Mouse (Mus musculus) C3H10T1/2 (cell line): ENCODE measurements around the gene Sema4d. TPM values are rescaled to one million over a fixed set of nuclear protein-coding genes. Genes with fewer than 3 reads are reported as not detected.

Source experiments
- polyA plus RNA-seq, 2 experiments: library from polyadenylated mRNA; unstranded; fragments of >200 nt; fragmentation: generic; extraction: Trizol; gene quantifications; one replicate each; pipeline ENCODE4 v1.2.1; 2012; ENCODE audit warnings: missing spikeins in 2 of 2

Gene Sema4d
- under 1 TPM; 0.01 to 0.06 TPM for polyA plus RNA-seq

DNA sequence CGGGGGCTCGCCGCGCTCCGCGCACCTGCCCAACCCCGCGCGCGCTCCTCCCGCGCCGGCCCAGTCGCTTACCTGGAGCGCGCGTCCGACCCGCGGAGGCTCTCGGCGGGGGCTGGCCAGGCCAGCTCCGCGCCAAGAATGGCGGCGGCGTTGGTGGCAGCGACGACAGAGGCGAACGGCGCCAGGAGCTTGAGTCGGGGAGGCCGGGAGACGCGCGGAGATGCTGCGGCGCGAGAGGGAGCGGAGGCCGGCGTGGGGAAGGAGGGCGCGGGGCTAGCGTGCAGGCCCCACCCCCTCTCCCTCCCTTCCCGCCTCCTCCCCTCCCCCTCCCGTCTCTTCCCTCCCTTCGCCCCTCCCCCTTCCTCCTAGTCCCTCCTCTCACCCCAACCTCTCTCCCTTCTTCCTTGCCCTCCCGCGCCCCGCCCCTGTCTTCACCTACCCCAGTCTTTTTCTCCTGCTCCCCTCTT lies at the start of gene Sema4d:
Sema4d (minus strand) TSS at position 323 of the 467 bp plus-strand sequence.

DNA sequence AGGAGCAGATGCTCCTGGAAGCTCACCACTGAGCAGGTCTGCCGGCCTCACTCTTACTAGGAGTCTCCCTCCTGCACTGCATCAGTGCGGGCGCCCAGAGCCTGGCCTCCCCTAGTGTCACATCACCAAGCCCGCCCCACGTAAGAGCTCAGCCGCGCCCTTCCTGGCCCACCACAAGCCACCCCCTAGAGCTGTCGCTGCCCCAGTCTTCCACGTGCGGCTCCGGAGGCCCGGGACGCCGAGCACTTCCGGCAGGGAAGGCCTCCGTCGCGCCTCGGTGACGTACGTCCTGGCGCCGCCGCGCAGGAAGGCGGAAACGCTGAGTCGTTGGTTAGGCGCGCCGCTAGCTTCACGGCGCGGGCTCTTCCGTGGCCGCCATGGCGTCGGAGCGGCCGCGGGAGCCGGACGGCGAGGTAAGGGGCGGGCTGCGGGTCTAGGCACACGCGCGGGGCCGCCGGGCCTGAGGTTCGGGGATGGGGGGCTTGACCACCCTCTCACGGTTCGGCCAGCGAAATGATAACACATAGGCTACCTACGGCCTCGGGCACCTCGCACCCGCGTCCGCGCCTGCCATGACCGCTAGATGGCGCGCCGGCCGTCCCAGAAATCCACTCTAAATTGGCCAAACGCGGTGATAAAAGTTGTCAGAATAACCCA lies 142.0 kb downstream of the Sema4d start, which contains the start of gene Secisbp2:
Secisbp2 (plus strand) TSS at position 290 of the 657 bp plus-strand sequence.

DNA sequence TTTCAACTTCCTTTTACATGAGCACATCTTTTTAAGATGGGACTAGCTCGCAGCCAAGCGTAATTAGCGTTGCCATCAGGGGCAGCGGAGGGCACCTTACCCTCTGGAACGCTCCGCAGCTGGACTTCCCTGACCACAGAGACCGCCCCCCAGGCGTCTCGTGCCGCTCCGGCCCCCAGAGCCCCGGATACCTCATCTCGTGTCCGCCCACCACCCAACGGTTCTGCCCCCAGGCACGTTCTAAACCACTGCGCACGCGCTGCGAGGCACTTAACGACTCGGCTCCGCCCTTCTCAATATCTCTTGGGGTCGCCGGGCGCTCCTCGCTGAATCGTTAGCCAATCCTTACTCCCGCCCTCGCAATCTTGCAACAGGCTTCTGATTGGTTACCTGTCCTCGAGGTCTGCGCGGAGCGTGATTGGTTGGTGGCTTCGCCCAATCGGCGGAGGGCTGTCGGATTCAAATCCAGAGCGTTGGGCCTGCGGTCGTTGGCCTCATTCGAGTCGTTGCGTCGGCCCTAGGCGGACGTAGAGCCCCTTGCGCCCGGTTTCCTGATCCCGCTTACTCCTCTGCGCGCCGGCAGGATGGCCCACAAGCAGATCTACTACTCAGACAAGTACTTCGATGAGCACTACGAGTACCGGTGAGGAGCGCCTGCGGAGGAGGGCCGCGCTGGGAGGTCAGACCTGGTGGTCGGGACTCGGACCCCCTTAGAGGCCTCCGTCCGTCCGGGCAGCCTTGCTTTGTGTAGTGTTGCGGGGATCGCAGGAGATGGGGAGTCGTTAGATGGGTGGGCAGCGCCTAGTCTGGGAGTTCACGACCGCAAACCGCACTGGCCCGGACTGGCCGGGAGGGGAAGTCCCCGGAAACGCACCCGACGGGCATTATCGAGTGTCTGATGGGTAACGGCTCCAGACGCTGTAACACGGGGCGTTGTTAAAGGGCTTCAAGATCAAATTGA lies 148.4 kb downstream of the Sema4d start, which contains the start of gene Cks2:
Cks2 (plus strand) TSS at position 404 of the 961 bp plus-strand sequence.

Other genes with a start within 250 kb of the Sema4d start
- gene Shc3, start 224.3 kb downstream of the Sema4d start, polyA plus RNA-seq: not detected
- gene Cks2, start 148.5 kb downstream of the Sema4d start, polyA plus RNA-seq: 100 to 1,000 TPM in 1 of 2 experiments, 10 to 100 TPM in 1; 66.0 to 173 TPM
- 1 to 10 TPM; 1.4 to 5.2 TPM for gene Secisbp2, start 142.1 kb downstream of the Sema4d start, polyA plus RNA-seq
- 10 to 100 TPM; 11.5 to 44.6 TPM for gene Gadd45g, start 52.9 kb upstream of the Sema4d start, polyA plus RNA-seq